Mouse (Mus musculus) layer of hippocampus, adult 11-12 months (tissue): ENCODE results near the gene Naa38.

Experiments used
- DNase-seq: peaks from one replicate; pipeline ENCODE4 v3.0.0; 2022; ENCODE audit warnings: low spot score

The Naa38 gene

GRCm38 (mm10) chr11:69373223-69373965 is 21.9 kb upstream of the Naa38 start:
- no peak for DNase-seq

GRCm38 (mm10) chr11:69375646-69376045 is 19.6 kb upstream of the Naa38 start:
- no peak for DNase-seq

- DNase-seq: no peak
These were observed 17.5 kb upstream of the Naa38 start for GRCm38 (mm10) chr11:69377766-69378165.

- DNase-seq: no peak
These were observed 15.7 kb upstream of the Naa38 start for GRCm38 (mm10) chr11:69379600-69379999.

- DNase-seq: no peak
These were observed 13.9 kb upstream of the Naa38 start for GRCm38 (mm10) chr11:69381356-69381755.

- no peak for DNase-seq
These were observed 12.7 kb upstream of the Naa38 start for GRCm38 (mm10) chr11:69382478-69383105.

GRCm38 (mm10) chr11:69384979-69385378 is 10.3 kb upstream of the Naa38 start:
- no peak for DNase-seq

GRCm38 (mm10) chr11:69386758-69387157 is 8.5 kb upstream of the Naa38 start:
- DNase-seq: no peak

GRCm38 (mm10) chr11:69388680-69389079 is 6.6 kb upstream of the Naa38 start:
- DNase-seq: no peak

- DNase-seq: peak; percentile 66
These were observed 5.5 kb upstream of the Naa38 start for GRCm38 (mm10) chr11:69389531-69390399.

GRCm38 (mm10) chr11:69390400-69391034 is 4.8 kb upstream of the Naa38 start:
- DNase-seq: peak; percentile 87

GRCm38 (mm10) chr11:69394591-69395167 is 608 bp upstream of the Naa38 start:
- peak; percentile 18 for DNase-seq

GRCm38 (mm10) chr11:69395634-69396373 is 517 bp downstream of the Naa38 start:
- DNase-seq: peak; percentile 99

- DNase-seq: no peak
These were observed 1.5 kb downstream of the Naa38 start for GRCm38 (mm10) chr11:69396772-69397171.

- DNase-seq: no peak
These were observed 2.3 kb downstream of the Naa38 start for GRCm38 (mm10) chr11:69397581-69398057.

GRCm38 (mm10) chr11:69398059-69398458 is 2.8 kb downstream of the Naa38 start, which contains the start of gene Tmem88:
TSS of gene Tmem88 (minus strand) at chr11:69398234.
- DNase-seq: peak; percentile 24

GRCm38 (mm10) chr11:69398486-69399200 is 3.4 kb downstream of the Naa38 start:
- no peak for DNase-seq

- DNase-seq: no peak
These were observed 4.2 kb downstream of the Naa38 start for GRCm38 (mm10) chr11:69399201-69400082.
